Mouse (Mus musculus) intestine, postnatal 0 days (tissue): ENCODE data around the gene Ncapg. TPM values are rescaled to one million over a fixed set of nuclear protein-coding genes. Genes with fewer than 3 reads are reported as not detected.
A peak's percentile ranks its signal among the peaks of the same experiment; 100 is the strongest.

Experiments used
- ATAC-seq: fragments of 200-750 bp; cut with Nextera tagmentation; 2 replicates; pipeline ENCODE4 v1.8.0; 2017; ENCODE audit warnings: mild to moderate bottlenecking, moderate TSS enrichment, moderate library complexity
- H3K27ac ChIP-seq: fragments of 300-500 bp; sonication (generic); 2 replicates; pipeline ENCODE4 v1.5.1; 2014; ENCODE audit warnings: mild to moderate bottlenecking, low read depth, low read length, moderate library complexity
- H3K27me3 ChIP-seq: fragments of 300-500 bp; sonication (generic); replicated peaks from 2 replicates; pipeline ENCODE4 v1.6.1; 2014; ENCODE audit warnings: low read length, mixed read lengths; ENCODE audit not compliant: control insufficient read depth, insufficient read depth
- H3K36me3 ChIP-seq: fragments of 300-500 bp; sonication (generic); 2 replicates; pipeline ENCODE4 v1.6.1; 2014; ENCODE audit warnings: mild to moderate bottlenecking, moderate library complexity; ENCODE audit not compliant: control insufficient read depth, insufficient read depth
- H3K4me1 ChIP-seq: fragments of 300-500 bp; sonication (generic); replicated peaks from 2 replicates; pipeline ENCODE4 v1.6.1; 2014; ENCODE audit warnings: antibody characterized with exemption, low read length, mixed read lengths; ENCODE audit not compliant: control insufficient read depth, insufficient read depth
- H3K4me2 ChIP-seq: fragments of 300-500 bp; sonication (generic); replicated peaks from 2 replicates; pipeline ENCODE4 v1.6.1; 2014; ENCODE audit warnings: low read depth, mild to moderate bottlenecking, moderate library complexity
- H3K4me3 ChIP-seq: fragments of 300-500 bp; sonication (generic); 2 replicates; pipeline ENCODE4 v1.5.1; 2014; ENCODE audit warnings: low read depth, low read length
- H3K9ac ChIP-seq: fragments of 300-500 bp; sonication (generic); 2 replicates; pipeline ENCODE4 v1.6.1; 2014; ENCODE audit warnings: mild to moderate bottlenecking, low read depth, low read length
- H3K9me3 ChIP-seq: fragments of 300-500 bp; sonication (generic); 2 replicates; pipeline ENCODE4 v1.6.1; 2016; ENCODE audit warnings: mixed run types; ENCODE audit not compliant: control insufficient read depth
- CTCF ChIP-seq: sonication (generic); IDR thresholded peaks from 2 replicates; pipeline ENCODE4 v1.5.1; 2016; ENCODE audit warnings: low read depth, mild to moderate bottlenecking, control low read depth, antibody characterized with exemption, moderate library complexity
- WGBS: fragments of 180-500 bp; shearing (Covaris S2); extraction: QIAGEN DNeasy Blood & Tissue Kit; methylation state at CpG from one replicate; pipeline ENCODE4 v1.1.7; 2014; 5-methylcytosine and 5-hydroxymethylcytosine counted together
- polyA plus RNA-seq: library from polyadenylated mRNA; unstranded; fragments of >200 nt; fragmentation: Nextera tagmentation; extraction: Ambion mirVana; gene quantifications from 2 replicates; pipeline ENCODE4 v1.2.1, GENCODE M21; 2015

Ncapg gene
- polyA plus RNA-seq, 1 experiment from 2014 or later = 10.4 TPM

DNA sequence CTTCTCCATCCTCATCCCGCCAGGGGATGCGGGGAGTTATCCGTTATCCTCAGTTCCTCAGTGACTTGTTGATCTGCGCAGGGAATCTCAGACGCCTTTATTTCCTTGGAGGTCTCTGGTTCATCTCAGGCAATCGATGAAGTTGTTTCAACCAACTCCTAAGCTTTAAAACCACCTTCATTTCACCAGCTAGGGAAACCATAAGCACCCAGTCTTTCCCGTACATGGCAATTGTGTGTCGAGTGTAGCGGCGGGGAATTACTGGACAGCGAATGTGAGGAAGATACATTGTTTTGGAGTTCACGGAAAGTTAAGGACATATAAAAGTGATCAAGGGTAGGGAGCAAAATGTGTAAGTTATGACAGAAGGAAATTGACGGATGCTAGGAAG, 556 bp downstream of the Ncapg start:
- WGBS = under 1% methylated on average over 13 of the region's 13 CpGs
- H3K27me3 ChIP-seq = no peaks in the 10 kb centered on the region
- H3K4me2 ChIP-seq = peak overlapping the region; percentile 95
- H3K4me1 ChIP-seq = no peaks in the 10 kb centered on the region
- 0 out of 2 replicates have a peak overlapping the region, but pooled peaks have one; percentile 43 for H3K27ac ChIP-seq
- no peaks in the 10 kb centered on the region for H3K36me3 ChIP-seq
- no peaks in the 10 kb centered on the region for H3K9me3 ChIP-seq
- no peak for TF ChIP-seq CTCF
- peak overlapping the region; percentile 69 for H3K9ac ChIP-seq
- peak overlapping the region; percentile 89 for H3K4me3 ChIP-seq
- no peak for ATAC-seq

GRCm38 (mm10) chr5:45670894-45671494, 1.3 kb downstream of the Ncapg start:
- 41% methylated on average over 5 of the region's 5 CpGs for WGBS

GRCm38 (mm10) chr5:45675032-45675431, 5.3 kb downstream of the Ncapg start:
- H3K36me3 ChIP-seq = peaks cover 4% of the 10 kb centered on the region
- no peaks in the 10 kb centered on the region for H3K27me3 ChIP-seq
- ATAC-seq = no peak
- H3K27ac ChIP-seq = no peak overlapping the region
- H3K9me3 ChIP-seq = no peaks in the 10 kb centered on the region
- H3K4me1 ChIP-seq = no peaks in the 10 kb centered on the region
- H3K9ac ChIP-seq = no peak overlapping the region
- no peak for TF ChIP-seq CTCF
- H3K4me2 ChIP-seq = no peak overlapping the region
- WGBS = 96% methylated on average over 1 of the region's 1 CpGs
- H3K4me3 ChIP-seq = no peak overlapping the region

More at GRCm38 (mm10) chr5:45670894-45671494, 1.3 kb downstream of the Ncapg start:
- H3K9me3 ChIP-seq = no peaks in the 10 kb centered on the region
- H3K36me3 ChIP-seq = no peaks in the 10 kb centered on the region; the same call in 1 of the 2 replicates
- no peaks in the 10 kb centered on the region for H3K27me3 ChIP-seq
- H3K4me2 ChIP-seq = peak overlapping the region; percentile 95
- 0 out of 2 replicates have a peak overlapping the region, but pooled peaks have one; percentile 89 for H3K4me3 ChIP-seq
- H3K9ac ChIP-seq = no peak overlapping the region
- ATAC-seq = no peak
- no peak for TF ChIP-seq CTCF
- H3K27ac ChIP-seq = no peak overlapping the region
- no peaks in the 10 kb centered on the region for H3K4me1 ChIP-seq

GRCm38 (mm10) chr5:45677639-45678038, 7.9 kb downstream of the Ncapg start:
- Histone ChIP-seq H3K4me1 (no peaks in the 10 kb centered on the region), H3K9ac (no peak overlapping the region), H3K36me3 (peaks cover 4% of the 10 kb centered on the region), H3K27me3 (no peaks in the 10 kb centered on the region), H3K4me3 (no peak overlapping the region), H3K9me3 (no peaks in the 10 kb centered on the region), H3K4me2 (no peak overlapping the region), H3K27ac (no peak overlapping the region)
- WGBS = 80% methylated on average over 4 of the region's 4 CpGs
- ATAC-seq = no peak
- TF ChIP-seq CTCF = no peak

DNA sequence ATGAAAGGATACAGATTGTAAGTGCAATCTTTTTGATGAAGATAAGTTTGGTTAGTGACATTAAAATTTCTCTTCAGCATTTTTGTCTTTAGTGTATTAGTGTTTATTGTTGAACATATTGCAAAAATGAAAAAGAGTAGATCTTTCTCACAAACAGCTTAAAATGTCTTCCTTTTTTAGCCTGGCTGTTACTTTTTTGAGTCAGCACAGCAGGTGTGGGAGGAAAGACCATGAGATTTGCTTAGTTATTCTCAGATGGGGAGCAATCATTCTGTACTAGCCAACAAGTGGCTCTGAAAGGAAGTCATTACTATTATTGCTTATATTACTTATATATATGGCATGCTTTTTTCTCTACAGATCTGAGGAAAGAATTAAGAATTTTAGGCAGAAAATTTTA, 10.2 kb downstream of the Ncapg start:
- H3K9ac ChIP-seq = no peak overlapping the region
- no peaks in the 10 kb centered on the region for H3K4me1 ChIP-seq
- no peak for TF ChIP-seq CTCF
- H3K4me2 ChIP-seq = no peak overlapping the region
- no peak overlapping the region for H3K4me3 ChIP-seq
- no peak for ATAC-seq
- H3K36me3 ChIP-seq = peaks cover 10% of the 10 kb centered on the region
- H3K9me3 ChIP-seq = no peaks in the 10 kb centered on the region
- H3K27me3 ChIP-seq = no peaks in the 10 kb centered on the region
- H3K27ac ChIP-seq = no peak overlapping the region

DNA sequence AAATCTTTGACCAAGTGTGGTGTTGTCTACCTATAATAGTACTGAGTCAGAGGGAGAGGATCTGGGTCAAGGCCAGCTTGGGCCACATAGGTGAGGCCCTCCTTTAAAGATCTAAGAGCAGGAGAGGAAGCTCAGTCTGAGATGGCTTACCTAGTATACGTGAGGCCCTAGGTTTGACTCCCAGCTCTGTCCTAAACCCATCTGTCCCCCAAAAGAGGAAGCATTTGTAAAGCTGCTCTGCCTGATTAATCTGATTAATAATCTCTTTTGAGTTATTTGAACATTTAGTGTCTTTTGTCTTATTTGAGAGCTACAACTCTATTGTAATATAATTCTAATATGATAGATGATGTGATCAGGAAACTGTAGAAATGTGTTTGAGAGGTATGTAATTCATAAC, 13.7 kb downstream of the Ncapg start:
- Histone ChIP-seq H3K27ac (no peak overlapping the region), H3K36me3 (peaks cover 6% of the 10 kb centered on the region; the same call in 1 of the 2 replicates), H3K4me2 (no peak overlapping the region), H3K4me3 (no peak overlapping the region), H3K27me3 (no peaks in the 10 kb centered on the region), H3K9ac (no peak overlapping the region), H3K4me1 (no peaks in the 10 kb centered on the region), H3K9me3 (no peaks in the 10 kb centered on the region)
- no peak for ATAC-seq
- 91% methylated on average over 1 of the region's 1 CpGs for WGBS
- no peak for TF ChIP-seq CTCF

GRCm38 (mm10) chr5:45685243-45685642, 15.5 kb downstream of the Ncapg start:
- Histone ChIP-seq H3K4me3 (no peak overlapping the region), H3K9ac (no peak overlapping the region), H3K4me1 (no peaks in the 10 kb centered on the region), H3K27me3 (no peaks in the 10 kb centered on the region), H3K9me3 (no peaks in the 10 kb centered on the region), H3K4me2 (no peak overlapping the region), H3K36me3 (peaks cover 6% of the 10 kb centered on the region; the same call in 1 of the 2 replicates), H3K27ac (no peak overlapping the region)
- ATAC-seq = no peak
- WGBS = 90% methylated on average over 2 of the region's 2 CpGs
- no peak for TF ChIP-seq CTCF
